Mouse (Mus musculus): ENCODE results near the gene Alpi. TPM values are rescaled to one million over a fixed set of nuclear protein-coding genes. Genes with fewer than 3 reads are reported as not detected.

Gene Alpi
- total RNA-seq (2021) = not detected
- long read RNA-seq, experiment 1 = 0 reads
- long read RNA-seq, experiment 2 = 0 reads

DNA sequence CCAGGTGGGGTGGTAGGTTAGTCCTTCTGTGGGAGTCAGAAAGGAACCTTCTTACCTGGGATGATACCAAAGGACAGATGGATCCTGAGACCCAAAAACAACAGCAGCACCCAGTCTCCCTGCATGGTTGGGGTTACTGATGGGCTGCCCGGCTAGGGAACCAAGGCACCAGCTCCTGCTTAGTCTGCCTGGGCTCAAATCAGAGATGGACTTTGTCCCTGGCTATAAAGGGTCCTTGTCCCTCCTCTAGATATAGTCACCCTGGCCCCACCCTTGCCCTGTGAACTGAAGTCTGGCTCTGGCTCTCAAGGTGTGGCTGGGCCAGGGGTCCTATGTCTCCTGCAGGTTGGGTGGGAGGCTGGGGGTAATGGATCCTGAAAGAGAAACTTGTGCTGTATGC is at the start of gene Alpi:
TSS of gene Alpi (minus strand) at position 196 of the 400 bp plus-strand sequence.
- intact Hi-C loops (cut with DNase I) = no loop called here
- no peak for DNase-seq
- no peak for TF ChIP-seq CTCF (IDR thresholded peaks at IDR 0.05)
- Histone ChIP-seq H3K4me3 (no peak within 1 kb of the TSS), H3K27ac (no peak within 1 kb of the TSS)

DNA sequence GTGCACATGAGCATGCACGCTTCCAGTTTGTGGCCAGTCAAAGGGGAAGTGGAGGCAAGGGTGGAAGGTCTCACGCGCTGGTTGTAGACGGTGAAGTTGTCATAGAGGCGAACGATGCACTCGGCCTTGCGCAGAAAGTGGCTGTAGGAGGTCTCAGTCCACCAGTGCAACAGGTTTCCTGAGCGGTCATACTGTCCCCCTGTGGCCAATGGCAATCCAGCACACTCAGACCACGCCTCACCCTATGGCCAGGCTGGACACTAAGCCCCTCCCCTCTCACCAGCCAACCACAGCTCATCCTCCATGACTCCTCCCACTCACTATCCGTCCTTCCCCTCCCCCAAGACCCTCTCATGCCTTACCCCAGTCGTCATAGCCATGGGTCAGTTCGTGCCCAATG is 48.0 kb upstream of the Alpi start:
- no peak overlapping the region for H3K27ac ChIP-seq
- intact Hi-C loops (cut with DNase I) = no loop called here
- no peak overlapping the region for H3K4me3 ChIP-seq
- TF ChIP-seq CTCF (IDR thresholded peaks at IDR 0.05) = no peak
- DNase-seq = no peak

DNA sequence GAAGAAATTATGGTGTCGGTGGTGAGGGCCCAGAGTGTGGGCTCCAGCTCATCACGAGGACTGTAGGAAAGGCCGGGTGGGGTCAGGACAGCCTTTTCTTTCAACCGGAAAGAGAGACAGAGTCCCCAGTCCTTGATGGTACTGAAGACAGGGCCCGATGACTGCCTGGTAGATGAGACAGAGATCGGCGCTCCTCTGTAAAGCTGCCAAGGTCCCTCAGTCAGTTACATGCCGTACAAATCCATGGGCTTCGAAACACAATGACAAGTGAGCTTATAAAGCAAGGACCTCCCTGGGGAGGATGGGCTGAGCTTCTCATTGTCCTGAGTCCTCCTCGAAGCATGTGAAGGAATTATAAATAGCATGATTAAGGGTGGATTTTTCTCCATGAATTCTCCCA is 41.7 kb upstream of the Alpi start:
- Histone ChIP-seq H3K4me3 (no peak overlapping the region), H3K27ac (no peak overlapping the region)
- intact Hi-C loops (cut with DNase I) = no loop called here
- no peak for DNase-seq
- TF ChIP-seq CTCF (IDR thresholded peaks at IDR 0.05) = no peak

DNA sequence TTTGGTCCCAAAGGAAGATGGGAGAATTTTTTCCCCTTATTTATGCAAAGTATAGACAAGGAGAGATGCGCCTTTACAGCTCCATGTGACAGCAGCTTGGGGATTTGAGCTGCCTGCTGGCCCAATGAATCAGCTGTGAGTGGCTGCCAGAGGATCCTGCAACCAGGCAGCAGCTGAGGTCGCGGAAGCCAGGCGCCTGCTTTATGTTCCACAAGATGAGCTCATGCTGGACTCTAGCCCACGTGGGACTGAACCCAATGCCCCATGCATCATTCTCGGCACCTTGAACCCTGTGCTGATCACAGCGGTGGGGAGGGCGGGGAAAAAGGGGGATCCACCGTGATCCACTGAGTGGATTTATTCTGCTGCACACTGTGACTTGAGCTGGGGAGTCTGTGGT is 41.0 kb upstream of the Alpi start:
- peak; percentile 60 for DNase-seq
- no peak overlapping the region for H3K27ac ChIP-seq
- TF ChIP-seq CTCF (IDR thresholded peaks at IDR 0.05) = no peak
- no peak overlapping the region for H3K4me3 ChIP-seq
- intact Hi-C loops (cut with DNase I) = no loop called here

DNA sequence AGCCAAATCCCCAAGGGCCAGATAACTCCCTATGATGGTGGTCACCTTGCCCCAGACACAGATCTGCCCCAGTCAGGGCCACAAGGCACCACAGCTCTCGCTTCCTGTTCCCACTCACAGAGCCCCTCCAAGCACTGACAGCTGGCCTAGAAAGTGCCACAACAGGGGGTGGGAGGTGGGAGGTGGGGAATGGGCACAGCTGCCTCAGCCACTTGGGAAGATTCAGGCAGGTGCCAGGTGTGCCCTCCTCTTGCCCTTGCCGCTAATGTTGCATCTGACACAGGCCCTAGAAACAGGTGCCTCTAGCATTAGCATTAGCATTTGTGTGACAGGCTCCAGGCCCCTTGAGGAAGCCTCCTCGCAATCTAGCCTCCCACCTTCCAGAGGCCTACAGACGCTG is 40.1 kb upstream of the Alpi start:
- no peak for TF ChIP-seq CTCF (IDR thresholded peaks at IDR 0.05)
- intact Hi-C loops (cut with DNase I) = no loop called here
- DNase-seq = no peak
- Histone ChIP-seq H3K4me3 (no peak overlapping the region), H3K27ac (no peak overlapping the region)

DNA sequence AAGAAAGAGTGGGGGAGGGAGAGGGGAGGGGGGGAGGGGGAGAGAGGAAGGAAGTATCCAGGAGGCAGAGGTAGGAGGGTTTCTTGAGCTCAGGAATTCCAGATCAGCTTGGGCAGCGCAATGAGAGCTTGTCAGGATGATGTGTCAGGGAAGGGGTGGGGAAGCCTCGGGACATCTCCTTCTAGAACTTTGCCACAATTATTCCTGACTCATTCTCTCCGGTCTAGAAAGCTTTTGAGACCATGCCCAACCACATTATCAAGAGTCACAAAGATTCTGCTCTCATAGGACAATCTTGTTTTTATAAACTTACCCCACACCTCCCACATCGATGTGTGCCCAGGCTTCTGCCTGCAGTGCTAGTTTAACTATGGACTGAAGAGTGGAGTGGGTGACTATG is 30.4 kb upstream of the Alpi start:
- Histone ChIP-seq H3K4me3 (no peak overlapping the region), H3K27ac (no peak overlapping the region)
- intact Hi-C loops (cut with DNase I) = no loop called here
- DNase-seq = no peak
- no peak for TF ChIP-seq CTCF (IDR thresholded peaks at IDR 0.05)

DNA sequence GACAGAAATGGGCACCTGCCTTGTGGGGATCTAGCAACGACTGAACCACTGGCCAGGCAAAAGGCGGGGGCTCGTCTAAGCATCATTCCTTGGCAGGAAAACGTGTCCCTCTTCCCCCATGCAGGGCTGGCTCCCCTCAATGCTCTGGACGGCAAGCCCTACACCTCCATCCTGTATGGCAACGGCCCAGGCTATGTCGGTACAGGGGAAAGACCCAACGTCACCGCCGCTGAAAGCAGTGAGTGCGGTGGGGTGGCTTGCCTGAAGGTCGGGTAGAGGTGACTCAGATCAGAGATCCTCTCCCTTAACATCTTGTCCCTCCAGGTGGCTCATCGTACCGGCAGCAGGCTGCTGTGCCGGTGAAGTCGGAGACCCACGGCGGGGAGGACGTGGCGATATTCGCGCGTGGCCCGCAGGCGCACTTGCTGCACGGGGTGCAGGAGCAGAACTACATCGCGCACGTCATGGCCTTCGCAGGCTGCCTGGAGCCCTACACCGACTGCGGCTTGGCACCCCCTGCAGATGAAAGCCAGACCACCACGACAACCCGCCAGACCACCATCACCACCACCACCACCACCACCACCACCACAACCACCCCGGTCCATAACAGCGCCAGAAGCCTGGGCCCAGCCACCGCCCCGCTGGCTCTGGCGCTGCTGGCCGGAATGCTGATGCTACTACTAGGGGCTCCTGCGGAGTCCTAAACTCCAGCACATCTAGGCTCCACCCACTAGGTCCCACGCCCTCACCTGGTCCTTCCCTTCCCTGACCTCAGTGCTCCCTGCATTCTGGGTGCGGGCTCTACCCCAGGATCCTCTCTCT is 26.0 kb upstream of the Alpi start:
- H3K4me3 ChIP-seq = peak overlapping the region; percentile 34
- no peak for TF ChIP-seq CTCF (IDR thresholded peaks at IDR 0.05)
- no peak overlapping the region for H3K27ac ChIP-seq
- no peak for DNase-seq
- intact Hi-C loops (cut with DNase I) = no loop called here

DNA sequence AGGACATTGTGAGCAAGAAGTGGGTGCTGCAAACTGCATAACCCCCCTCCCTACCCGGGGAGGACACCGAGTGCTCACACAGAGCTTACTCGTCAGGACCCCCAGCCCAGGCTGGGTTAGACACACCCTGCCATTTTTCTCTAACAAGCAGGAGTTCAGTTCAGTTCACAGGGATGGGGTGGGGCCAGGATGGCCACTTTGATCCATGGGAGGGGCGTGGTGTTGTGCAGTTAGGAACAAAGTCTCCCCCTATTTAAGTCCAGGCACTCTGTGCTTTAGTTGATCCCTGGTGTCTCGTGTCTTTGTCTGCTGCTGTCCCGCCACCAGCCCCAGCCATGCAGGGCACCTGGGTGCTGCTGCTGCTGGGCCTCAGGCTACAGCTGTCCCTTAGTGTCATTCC is 23.3 kb upstream of the Alpi start, which contains the start of gene Akp3:
TSS of gene Akp3 (plus strand) at position 301 of the 400 bp plus-strand sequence.
- Histone ChIP-seq H3K27ac (no peak within 1 kb of the TSS), H3K4me3 (no peak within 1 kb of the TSS)
- DNase-seq = no peak
- no peak for TF ChIP-seq CTCF (IDR thresholded peaks at IDR 0.05)
- intact Hi-C loops (cut with DNase I) = no loop called here

DNA sequence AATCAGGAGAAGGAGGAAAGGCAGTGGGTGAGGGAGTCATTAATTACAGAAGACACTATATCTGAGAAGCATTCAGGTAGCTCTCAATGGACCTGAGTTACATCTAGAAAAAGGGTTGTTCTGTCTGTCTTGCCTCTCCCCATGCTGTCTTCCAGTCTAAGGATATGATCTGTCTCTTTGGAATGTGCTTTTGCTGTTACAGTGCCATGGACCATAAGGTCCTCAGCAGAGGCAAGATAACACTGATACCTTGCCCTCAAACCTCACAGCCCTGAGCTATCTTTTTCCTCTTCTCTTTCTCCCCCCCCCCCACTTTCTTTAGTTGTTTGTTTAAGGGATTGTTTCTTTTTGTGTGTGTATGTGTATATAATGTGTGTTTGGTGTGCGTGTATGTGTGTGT is 13.4 kb upstream of the Alpi start:
- intact Hi-C loops (cut with DNase I) = no loop called here
- no peak for DNase-seq
- Histone ChIP-seq H3K4me3 (no peak overlapping the region), H3K27ac (no peak overlapping the region)
- no peak for TF ChIP-seq CTCF (IDR thresholded peaks at IDR 0.05)

DNA sequence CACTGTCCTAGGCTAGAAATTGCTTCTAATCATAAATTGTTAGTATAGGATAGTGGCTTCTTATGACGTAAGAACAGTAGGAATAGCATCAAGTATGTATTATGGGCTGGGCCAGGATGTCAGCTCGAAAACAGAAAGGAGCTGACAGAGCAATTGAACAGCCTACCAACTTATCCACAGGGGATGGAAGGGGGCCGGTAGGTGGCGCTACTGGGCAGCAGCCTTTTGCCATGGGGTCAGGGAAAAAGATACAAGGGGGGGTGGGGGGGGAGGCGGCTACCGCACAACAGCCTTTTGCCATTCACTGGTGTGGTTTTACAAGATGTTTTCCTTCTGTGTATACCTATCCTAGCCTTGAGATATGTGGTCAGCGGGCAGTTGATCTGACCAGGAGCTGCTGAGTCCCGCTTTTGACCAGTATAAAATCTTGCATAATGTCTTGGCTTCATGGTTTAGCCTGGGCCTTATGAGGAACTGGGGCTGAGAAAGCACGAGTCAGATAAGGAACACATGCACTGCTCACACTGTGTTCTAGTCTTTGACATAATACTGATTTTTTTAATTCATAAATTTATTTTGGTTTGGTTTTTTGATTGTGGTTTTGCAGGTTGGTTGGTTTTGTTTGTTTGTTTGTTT is 10.4 kb upstream of the Alpi start:
- peak; percentile 57 for TF ChIP-seq CTCF (IDR thresholded peaks at IDR 0.05)
- H3K4me3 ChIP-seq = no peak overlapping the region
- no peak overlapping the region for H3K27ac ChIP-seq
- intact Hi-C loops (cut with DNase I) = no loop called here
- peak; percentile 61 for DNase-seq

DNA sequence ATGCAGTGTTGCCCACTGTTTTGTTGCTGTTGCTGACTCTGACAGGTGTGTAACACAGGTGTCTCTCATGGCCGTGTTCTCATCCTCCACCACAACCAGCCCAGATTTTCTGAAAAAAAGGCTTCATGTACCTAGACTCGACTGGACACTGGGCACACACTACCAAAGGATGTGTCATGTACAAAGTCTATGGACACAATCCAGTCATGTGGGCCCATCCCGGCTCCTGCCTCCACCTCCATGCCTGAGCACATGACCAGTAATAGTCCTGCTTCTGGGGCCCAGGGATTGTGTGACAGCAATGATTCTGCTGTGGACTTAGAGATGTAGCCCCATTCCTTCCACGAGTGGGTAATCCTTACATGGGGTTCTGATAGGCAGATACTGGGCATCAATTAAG is 7.2 kb upstream of the Alpi start:
- TF ChIP-seq CTCF (IDR thresholded peaks at IDR 0.05) = no peak
- Histone ChIP-seq H3K27ac (no peak overlapping the region), H3K4me3 (no peak overlapping the region)
- DNase-seq = no peak
- intact Hi-C loops (cut with DNase I) = no loop called here

DNA sequence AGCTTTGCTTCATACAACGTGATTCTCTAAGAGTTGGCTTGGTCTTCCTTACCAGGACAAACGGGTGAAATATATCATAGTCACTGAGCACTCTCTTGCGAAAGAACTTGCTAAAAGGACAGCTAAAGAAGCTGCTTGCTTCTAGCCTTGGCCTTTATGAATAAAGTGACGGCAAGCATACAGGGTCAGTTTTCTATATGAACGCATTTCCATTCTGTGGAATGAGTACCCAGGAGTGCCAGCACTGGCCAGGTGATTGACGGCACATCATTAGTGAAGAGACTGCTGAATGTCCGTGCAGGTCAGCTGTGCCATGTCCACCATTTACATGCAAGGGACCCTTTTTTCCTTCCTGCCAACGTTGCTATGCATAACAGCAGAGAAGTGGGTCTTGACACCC is 5.1 kb upstream of the Alpi start:
- H3K4me3 ChIP-seq = no peak overlapping the region
- no peak overlapping the region for H3K27ac ChIP-seq
- intact Hi-C loops (cut with DNase I) = no loop called here
- no peak for DNase-seq
- no peak for TF ChIP-seq CTCF (IDR thresholded peaks at IDR 0.05)

DNA sequence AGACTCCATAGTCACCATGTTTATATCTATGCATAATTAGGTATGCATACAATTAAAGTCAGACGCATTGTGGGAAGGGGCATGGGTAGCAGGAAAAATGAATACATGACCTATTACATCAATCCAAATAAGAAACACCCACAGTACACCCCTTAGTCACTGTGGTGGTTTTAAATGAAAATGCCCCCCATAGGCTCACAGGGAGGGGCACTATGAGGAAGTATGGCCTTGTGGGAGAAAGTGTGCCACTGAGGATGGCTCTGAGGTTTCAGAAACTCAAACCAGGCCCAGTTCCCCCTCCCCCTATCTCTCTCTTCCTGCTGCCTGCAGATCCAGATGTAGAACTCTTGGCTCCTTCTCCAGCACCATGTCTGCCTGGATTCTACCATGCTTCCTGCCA is 2.5 kb upstream of the Alpi start:
- no peak for DNase-seq
- Histone ChIP-seq H3K27ac (no peak overlapping the region), H3K4me3 (no peak overlapping the region)
- intact Hi-C loops (cut with DNase I) = no loop called here
- TF ChIP-seq CTCF (IDR thresholded peaks at IDR 0.05) = no peak

DNA sequence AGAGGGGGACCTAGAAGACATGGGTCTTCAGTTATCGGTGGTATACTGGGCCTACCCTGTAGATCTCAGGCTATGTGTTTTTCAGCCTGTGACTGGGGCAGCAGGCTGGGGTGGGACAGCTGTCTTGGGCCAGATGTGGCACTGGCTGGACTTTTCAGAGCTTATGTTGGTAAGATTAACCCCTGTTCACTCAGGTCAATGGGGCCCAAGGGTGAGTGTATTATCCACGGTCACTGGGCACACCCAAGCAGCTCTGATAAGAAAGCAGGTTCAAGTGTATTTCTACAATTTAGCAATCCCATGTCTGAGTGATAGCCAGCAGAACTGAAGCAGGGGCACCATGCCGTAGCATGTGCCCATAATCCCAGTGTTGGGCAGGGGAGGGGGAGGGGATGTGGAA is 708 bp upstream of the Alpi start:
- no peak overlapping the region for H3K4me3 ChIP-seq
- no peak for DNase-seq
- H3K27ac ChIP-seq = no peak overlapping the region
- TF ChIP-seq CTCF (IDR thresholded peaks at IDR 0.05) = no peak
- intact Hi-C loops (cut with DNase I) = no loop called here

Measured in gastrocnemius, adult 2 months (tissue).